Mouse (Mus musculus): ENCODE results near the gene Kcnip4.

- TF ChIP-seq POLR2A (IDR thresholded peaks at IDR 0.05; ENCODE audit: control insufficient read depth, extremely low read depth, insufficient read depth, low read length, poor library complexity) (no peak), CTCF (IDR thresholded peaks at IDR 0.05; ENCODE audit: borderline replicate concordance, control insufficient read depth, extremely low read depth, insufficient read depth, low read length, poor library complexity) (no peak)
These were observed 105.0 kb downstream of the Kcnip4 start for GRCm38 (mm10) chr5:49419707-49420106.

Measured in thymus, adult 2 months (tissue).